Mouse (Mus musculus): ENCODE results near the gene Anapc15-ps.

DNA sequence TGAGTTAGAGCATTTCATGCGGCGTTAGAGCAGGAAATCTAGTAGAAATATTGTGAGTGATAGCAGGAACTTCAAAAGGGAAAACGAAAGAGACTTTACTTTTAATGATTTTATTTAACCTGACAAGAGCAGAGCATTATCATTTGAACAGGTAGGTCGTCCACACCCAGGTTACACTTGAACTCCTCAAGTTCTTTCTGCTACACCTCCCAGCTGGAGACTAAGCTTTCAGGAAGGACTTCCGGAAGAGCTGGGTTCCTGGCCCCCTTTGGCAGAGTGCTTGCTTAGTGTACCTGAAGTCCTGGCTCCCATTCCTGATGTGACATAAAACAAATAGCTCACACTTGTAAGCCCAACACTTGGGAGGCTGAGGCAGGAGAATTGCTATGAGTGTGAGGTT is 30.2 kb downstream of the Anapc15-ps start:
- TF ChIP-seq CEBPB (IDR thresholded peaks at IDR 0.05; ENCODE audit: insufficient read depth, poor library complexity, severe bottlenecking): no peak
- TF ChIP-seq POLR2A (IDR thresholded peaks at IDR 0.05; ENCODE audit: insufficient read length, low read depth): no peak
- no peak for TF ChIP-seq TCF12 (IDR thresholded peaks at IDR 0.05; ENCODE audit: insufficient read depth, poor library complexity, severe bottlenecking)
- TF ChIP-seq USF1 (IDR thresholded peaks at IDR 0.05; ENCODE audit: low read depth): no peak
- TF ChIP-seq MYOD1 (IDR thresholded peaks at IDR 0.05; ENCODE audit: control insufficient read depth in 1 of 3, insufficient read length in 2 of 3, low read depth in 2 of 3): no peak
- no peak for TF ChIP-seq E2F4 (IDR thresholded peaks at IDR 0.05; ENCODE audit: insufficient read depth)
- TF ChIP-seq POLR2AphosphoS2 (IDR thresholded peaks at IDR 0.05; ENCODE audit: insufficient read length, low read depth): no peak
- TF ChIP-seq MAX (IDR thresholded peaks at IDR 0.05; ENCODE audit: low read depth): no peak
- no peak for TF ChIP-seq MYOG (IDR thresholded peaks at IDR 0.05; ENCODE audit: control insufficient read depth in 1 of 3, insufficient read depth in 1 of 3, insufficient read length in 2 of 3, low read depth in 2 of 3)

Measured in myocyte (in vitro differentiated cells).